Mouse (Mus musculus): Measurements from ENCODE around the gene Igfals. TPM values are rescaled to one million over a fixed set of nuclear protein-coding genes. Genes with fewer than 3 reads are reported as not detected.

The Igfals gene
- polyA plus RNA-seq, 1 experiment from 2014 or later, result 0.23 TPM

DNA sequence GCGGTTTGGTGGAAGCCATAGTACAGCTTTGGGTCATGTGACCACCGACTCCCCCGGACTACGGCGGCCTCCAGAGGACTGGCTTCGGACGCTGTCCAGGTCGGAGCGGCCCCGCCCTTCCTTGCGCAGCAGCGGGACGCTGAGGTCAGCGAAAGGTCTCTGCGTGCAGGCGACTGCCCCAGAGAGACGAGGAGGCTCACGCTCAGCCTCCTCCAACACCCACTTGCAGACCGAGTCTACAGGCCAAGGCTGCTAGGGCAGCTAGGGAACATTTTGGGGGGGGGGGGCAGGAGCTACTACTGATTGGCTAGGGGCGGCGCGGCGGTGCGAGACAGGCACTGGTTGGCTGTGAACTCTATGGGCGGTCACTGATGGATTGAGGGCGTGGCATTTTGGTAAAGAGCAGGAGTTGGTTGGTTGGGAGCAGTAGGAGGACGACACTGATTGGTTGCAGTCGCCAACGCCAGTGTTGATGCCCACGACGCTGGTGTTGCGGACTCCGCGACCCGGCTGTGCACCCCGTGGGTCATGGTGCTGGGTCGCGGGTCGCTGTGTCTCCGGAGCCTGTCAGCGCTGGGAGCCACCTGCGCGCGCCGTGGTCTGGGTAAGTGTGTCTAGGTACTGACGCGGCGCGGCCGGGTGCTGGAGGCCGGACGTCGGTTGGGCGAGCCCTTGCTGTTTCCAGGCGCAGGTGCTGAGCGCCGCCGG is 15.6 kb upstream of the Igfals start, which contains the start of gene Fahd1:
TSS of gene Fahd1 (minus strand) at position 300 of the 708 bp plus-strand sequence.
- ATAC-seq (ENCODE audit: low FRiP score), result peak; percentile 100
- H3K9ac ChIP-seq, result peak within 1 kb of the TSS; percentile 75
- H3K36me3 ChIP-seq, result peaks cover 13% of the 10 kb centered on the region
- peak within 1 kb of the TSS; percentile 74 for H3K4me2 ChIP-seq (replicated peaks)
- peak within 1 kb of the TSS; percentile 93 for H3K27ac ChIP-seq
- peaks cover 13% of the 10 kb centered on the region for H3K4me1 ChIP-seq
- peaks cover 8% of the 10 kb centered on the region; the same call in 1 of the 2 replicates for H3K27me3 ChIP-seq
- H3K4me3 ChIP-seq, result peak within 1 kb of the TSS; percentile 79
- H3K9me3 ChIP-seq (replicated peaks), result no peaks in the 10 kb centered on the region
- WGBS, result under 1% methylated on average over 54 of the region's 58 CpGs

DNA sequence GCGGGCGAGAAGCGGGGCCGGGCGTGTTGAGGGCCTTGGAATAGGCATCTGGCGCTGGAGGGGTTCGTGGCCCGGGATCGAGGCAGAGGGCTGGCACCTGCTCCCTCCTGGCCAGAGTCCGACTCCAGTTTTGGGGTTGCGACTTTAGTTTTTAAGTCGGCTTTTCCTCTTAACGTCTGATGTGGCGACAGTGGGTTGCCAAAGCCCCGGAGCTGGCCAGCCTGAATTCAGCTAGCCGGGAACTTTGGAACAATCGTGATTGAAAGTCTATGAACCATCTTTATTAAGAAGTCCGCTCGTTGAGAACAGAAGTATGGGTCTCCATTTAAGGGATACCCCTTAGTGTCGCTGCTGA is 15.0 kb upstream of the Igfals start:
- peak overlapping the region; percentile 74 for H3K4me2 ChIP-seq (replicated peaks)
- H3K27me3 ChIP-seq, result peaks cover 5% of the 10 kb centered on the region; the same call in 1 of the 2 replicates
- WGBS, result 2% methylated on average over 18 of the region's 20 CpGs
- peaks cover 13% of the 10 kb centered on the region for H3K4me1 ChIP-seq
- H3K27ac ChIP-seq, result peak overlapping the region; percentile 53; the same call in 1 of the 2 replicates
- H3K9ac ChIP-seq, result peak overlapping the region; percentile 72
- ATAC-seq (ENCODE audit: low FRiP score), result no peak
- H3K4me3 ChIP-seq, result peak overlapping the region; percentile 79
- H3K36me3 ChIP-seq, result peaks cover 13% of the 10 kb centered on the region
- no peaks in the 10 kb centered on the region for H3K9me3 ChIP-seq (replicated peaks)

DNA sequence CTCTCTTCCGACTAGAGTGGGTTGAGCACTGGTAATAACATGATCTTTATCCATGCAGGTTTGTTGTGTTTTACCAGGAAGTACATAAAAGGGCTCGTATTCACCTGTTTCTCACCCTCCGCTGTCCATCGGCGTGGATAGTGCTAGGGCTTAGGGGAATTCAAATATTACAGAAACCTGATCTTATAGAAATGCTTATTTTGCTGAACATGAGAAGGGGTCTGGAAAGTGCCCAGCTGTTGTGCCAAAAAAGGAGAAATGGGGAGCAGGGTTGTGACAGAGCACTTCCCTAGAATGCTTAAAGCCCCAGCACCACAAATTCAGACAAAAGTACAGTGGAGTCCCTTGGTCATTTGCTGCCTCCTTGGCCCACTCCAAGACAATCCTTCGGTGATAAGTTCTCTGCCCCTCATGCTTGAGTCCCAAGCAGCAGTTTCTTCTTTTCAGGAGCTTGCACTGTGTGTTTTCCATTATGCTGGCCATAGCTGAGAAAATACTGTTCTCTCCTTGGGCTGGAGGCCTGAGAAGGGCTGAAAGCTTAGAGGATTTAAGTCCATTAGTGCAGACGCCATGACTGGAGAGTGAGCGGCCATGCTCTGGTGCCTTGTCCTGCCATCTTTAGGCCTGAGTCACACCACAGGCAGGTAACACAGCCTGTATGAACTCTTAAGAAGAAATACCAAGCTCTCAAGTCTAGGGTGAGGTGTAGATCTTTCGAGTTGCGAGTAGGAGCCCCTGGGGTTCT is 14.2 kb upstream of the Igfals start:
- no peaks in the 10 kb centered on the region for H3K9me3 ChIP-seq (replicated peaks)
- H3K27ac ChIP-seq, result no peak overlapping the region
- H3K4me2 ChIP-seq (replicated peaks), result peak overlapping the region; percentile 74
- no peak for ATAC-seq (ENCODE audit: low FRiP score)
- peak overlapping the region; percentile 79 for H3K4me3 ChIP-seq
- H3K27me3 ChIP-seq, result peaks cover 5% of the 10 kb centered on the region; the same call in 1 of the 2 replicates
- 83% methylated on average over 10 of the region's 10 CpGs for WGBS
- peak overlapping the region; percentile 72; the same call in 1 of the 2 replicates for H3K9ac ChIP-seq
- peaks cover 13% of the 10 kb centered on the region for H3K4me1 ChIP-seq
- H3K36me3 ChIP-seq, result peaks cover 19% of the 10 kb centered on the region

DNA sequence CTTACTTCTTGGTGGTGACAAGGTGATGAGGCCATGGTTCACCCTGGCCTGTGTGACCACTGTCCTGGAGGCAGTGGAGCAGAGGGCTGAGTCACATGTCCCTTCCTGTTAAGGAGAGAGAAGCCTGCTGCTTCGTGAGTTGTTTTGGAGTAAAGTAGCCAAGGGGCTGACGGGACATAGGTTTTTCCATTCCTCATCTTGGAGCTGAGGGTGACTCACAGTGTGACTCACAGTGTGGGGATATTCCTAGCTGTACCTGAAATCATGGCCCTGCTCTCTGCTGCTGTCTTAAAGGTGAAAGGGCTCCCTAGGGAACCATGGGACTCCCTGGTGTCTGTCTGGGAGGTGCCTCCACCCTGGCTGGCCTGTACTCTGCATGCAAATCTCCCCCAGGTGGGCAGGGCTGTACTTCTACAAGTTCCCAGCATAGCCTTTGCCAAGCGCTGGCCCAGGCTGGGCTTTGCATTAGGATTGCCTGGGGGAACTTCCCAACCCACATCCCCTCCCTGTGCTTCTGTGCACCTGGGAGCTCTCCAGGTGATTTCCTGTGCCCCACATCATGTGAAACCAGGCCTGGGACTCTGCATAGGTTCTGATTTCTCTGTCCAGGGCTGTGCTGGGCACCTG is 9.8 kb upstream of the Igfals start:
- H3K9me3 ChIP-seq (replicated peaks), result no peaks in the 10 kb centered on the region
- no peak overlapping the region for H3K9ac ChIP-seq
- H3K4me1 ChIP-seq, result peaks cover 4% of the 10 kb centered on the region
- no peak overlapping the region for H3K4me3 ChIP-seq
- H3K4me2 ChIP-seq (replicated peaks), result no peak overlapping the region
- H3K36me3 ChIP-seq, result peaks cover 42% of the 10 kb centered on the region
- 86% methylated on average over 3 of the region's 3 CpGs for WGBS
- H3K27me3 ChIP-seq, result peaks cover 5% of the 10 kb centered on the region; the same call in 1 of the 2 replicates
- no peak overlapping the region for H3K27ac ChIP-seq
- no peak for ATAC-seq (ENCODE audit: low FRiP score)

DNA sequence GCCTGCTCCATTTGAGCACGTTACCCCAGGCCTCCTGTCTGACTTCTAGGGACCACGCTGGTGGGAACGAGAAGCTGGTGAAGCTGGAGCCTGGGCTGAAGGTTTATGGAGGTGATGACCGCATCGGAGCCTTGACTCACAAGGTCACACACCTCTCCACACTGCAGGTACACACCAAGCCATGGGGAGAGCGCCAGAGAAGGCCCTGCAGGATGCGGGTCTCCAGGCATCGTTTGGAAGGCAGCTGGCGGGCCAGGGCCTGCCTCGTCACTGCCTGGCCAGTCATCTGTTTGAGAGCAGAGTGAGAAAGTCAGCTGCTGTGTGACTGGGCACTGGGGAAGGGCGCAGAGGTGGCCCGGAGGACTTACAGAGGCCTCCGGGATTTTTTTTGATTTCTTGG is 9.2 kb upstream of the Igfals start:
- Histone ChIP-seq H3K4me3 (no peak overlapping the region), H3K9me3 (replicated peaks) (no peaks in the 10 kb centered on the region), H3K27me3 (peaks cover 3% of the 10 kb centered on the region; the same call in 1 of the 2 replicates), H3K36me3 (peaks cover 48% of the 10 kb centered on the region), H3K9ac (no peak overlapping the region), H3K4me2 (replicated peaks) (no peak overlapping the region), H3K27ac (no peak overlapping the region), H3K4me1 (no peaks in the 10 kb centered on the region; the same call in 1 of the 2 replicates)
- no peak for ATAC-seq (ENCODE audit: low FRiP score)
- 90% methylated on average over 13 of the region's 13 CpGs for WGBS

DNA sequence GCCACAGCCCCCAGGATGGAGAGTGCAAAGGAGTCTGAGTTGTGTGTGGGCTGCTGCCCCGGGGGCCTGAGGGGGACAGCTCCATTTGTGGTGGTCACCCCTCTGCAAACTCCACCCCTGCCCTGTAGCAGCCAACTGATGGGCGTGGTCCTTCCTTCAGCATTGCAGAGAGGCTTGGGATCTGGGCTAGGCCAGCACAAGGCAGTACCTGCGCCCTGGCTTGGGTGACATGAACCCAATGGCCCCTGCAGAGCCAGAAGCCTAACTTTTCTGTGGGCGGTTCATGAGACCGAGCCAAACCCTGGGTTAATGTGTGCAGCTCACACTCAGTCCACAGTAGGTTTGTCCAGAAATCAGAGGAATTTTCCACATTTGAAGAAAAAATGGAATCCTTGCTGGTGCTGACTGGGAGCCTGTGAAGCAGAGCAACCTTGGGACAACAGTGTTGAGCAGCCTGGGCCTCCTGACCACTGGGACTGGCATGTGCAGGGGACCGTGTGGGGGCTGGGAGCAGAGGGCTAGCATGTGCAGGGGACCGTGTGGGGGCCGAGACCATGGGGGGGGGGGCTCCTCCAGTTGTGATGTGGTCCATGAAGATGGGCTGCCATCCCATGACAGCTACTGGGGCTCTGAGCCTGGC is 7.8 kb upstream of the Igfals start:
- WGBS, result 79% methylated on average over 7 of the region's 8 CpGs

DNA sequence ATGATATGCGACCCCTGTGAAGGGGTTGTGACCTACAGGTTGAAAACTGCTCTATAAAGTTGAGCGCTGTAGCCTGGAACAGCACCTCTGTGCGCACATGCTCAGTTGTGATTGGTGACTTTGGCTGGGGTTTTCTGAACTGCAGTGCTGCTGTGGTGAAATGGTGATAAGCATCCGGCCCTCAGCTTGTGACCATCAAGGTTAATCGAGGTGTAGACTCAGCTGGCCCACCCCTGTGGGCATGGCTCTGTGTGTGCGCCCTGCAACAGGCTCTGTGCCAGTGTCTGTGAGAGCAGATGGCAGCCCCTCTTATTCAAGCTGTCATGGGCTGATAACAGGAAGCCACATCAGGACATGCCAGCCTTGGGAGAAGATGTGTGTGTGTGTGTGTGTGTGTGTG is 6.8 kb upstream of the Igfals start:
- H3K27me3 ChIP-seq, result no peaks in the 10 kb centered on the region
- no peaks in the 10 kb centered on the region for H3K9me3 ChIP-seq (replicated peaks)
- no peak overlapping the region for H3K9ac ChIP-seq
- no peak overlapping the region for H3K27ac ChIP-seq
- H3K4me1 ChIP-seq, result no peaks in the 10 kb centered on the region
- no peak overlapping the region for H3K4me2 ChIP-seq (replicated peaks)
- no peak overlapping the region for H3K4me3 ChIP-seq
- peaks cover 40% of the 10 kb centered on the region for H3K36me3 ChIP-seq
- 91% methylated on average over 6 of the region's 6 CpGs for WGBS
- no peak for ATAC-seq (ENCODE audit: low FRiP score)

More for the DNA sequence above, 7.8 kb upstream of the Igfals start:
- Histone ChIP-seq H3K9me3 (replicated peaks) (no peaks in the 10 kb centered on the region), H3K36me3 (peaks cover 50% of the 10 kb centered on the region), H3K4me1 (no peaks in the 10 kb centered on the region), H3K4me3 (no peak overlapping the region), H3K27me3 (no peaks in the 10 kb centered on the region), H3K27ac (no peak overlapping the region), H3K9ac (no peak overlapping the region), H3K4me2 (replicated peaks) (no peak overlapping the region)
- no peak for ATAC-seq (ENCODE audit: low FRiP score)

DNA sequence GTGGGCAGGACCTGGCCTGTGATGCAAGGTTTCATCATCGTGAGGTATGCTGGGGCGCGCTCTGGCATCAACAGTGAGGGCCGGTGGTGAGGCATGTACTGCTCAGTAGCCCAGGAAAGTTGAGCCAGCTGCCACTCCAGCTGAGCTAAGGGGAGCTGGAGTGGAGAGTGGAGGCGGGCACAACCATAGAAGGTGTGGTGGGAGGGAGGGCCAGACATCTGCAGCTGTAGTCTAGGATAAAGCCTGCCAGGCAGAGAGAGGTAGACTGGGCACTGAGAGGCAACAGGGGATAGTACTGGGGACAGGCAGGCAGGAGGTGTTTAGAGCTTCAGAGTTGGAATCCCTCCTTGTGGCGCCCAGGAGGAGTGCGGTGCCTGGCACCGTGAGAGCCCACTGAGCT is 5.7 kb upstream of the Igfals start:
- no peak overlapping the region for H3K4me3 ChIP-seq
- peaks cover 44% of the 10 kb centered on the region for H3K36me3 ChIP-seq
- WGBS, result 86% methylated on average over 8 of the region's 8 CpGs
- no peaks in the 10 kb centered on the region for H3K27me3 ChIP-seq
- H3K27ac ChIP-seq, result no peak overlapping the region
- H3K9me3 ChIP-seq (replicated peaks), result no peaks in the 10 kb centered on the region
- H3K4me2 ChIP-seq (replicated peaks), result no peak overlapping the region
- no peaks in the 10 kb centered on the region for H3K4me1 ChIP-seq
- no peak for ATAC-seq (ENCODE audit: low FRiP score)
- no peak overlapping the region for H3K9ac ChIP-seq

DNA sequence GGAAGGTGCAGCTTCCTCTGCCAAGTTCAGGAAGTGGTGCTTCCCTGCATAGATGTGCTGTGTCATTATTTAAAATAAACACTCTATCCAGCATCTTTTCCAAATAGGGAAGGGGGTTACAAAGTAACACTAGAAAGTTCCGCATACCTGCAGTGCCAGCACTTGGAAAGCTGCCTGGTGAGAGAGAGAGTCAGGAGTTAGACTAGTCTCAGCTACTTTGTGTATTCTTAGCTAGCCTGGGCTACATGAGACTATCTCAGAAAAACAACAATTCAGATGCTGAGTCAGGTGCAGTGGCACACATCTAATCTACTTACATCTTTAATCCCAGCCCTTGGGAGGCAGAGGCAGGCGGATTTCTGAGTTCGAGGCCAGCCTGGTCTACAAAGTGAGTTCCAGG is 4.0 kb upstream of the Igfals start:
- no peak overlapping the region for H3K27ac ChIP-seq
- no peak for ATAC-seq (ENCODE audit: low FRiP score)

DNA sequence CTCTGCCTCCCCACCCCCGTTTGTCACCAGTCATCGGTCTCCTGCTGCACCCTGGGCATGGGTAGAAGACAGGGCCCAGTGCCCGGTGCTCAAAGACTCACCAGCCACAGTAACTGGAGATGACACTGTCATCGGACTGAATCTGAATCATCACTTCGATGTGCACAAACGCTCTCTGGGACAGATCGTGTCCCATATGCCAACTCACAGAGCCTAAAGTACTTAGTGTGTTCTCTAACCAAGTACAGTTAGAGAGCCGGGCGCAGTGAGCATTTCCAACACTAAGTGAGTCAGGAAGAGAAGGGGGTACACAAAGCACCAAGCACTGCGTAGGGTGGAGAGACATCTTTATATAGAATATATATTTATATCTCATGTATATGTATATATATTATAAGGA is 2.1 kb downstream of the Igfals start:
- Histone ChIP-seq H3K9ac (no peak overlapping the region), H3K4me3 (no peak overlapping the region), H3K4me1 (no peaks in the 10 kb centered on the region), H3K9me3 (replicated peaks) (no peaks in the 10 kb centered on the region), H3K36me3 (peaks cover 9% of the 10 kb centered on the region; the same call in 1 of the 2 replicates), H3K27me3 (no peaks in the 10 kb centered on the region), H3K4me2 (replicated peaks) (no peak overlapping the region), H3K27ac (no peak overlapping the region)
- 95% methylated on average over 10 of the region's 10 CpGs for WGBS
- no peak for ATAC-seq (ENCODE audit: low FRiP score)

More for the DNA sequence above, 4.0 kb upstream of the Igfals start:
- H3K9me3 ChIP-seq (replicated peaks), result no peaks in the 10 kb centered on the region
- H3K4me3 ChIP-seq, result no peak overlapping the region
- no peaks in the 10 kb centered on the region for H3K27me3 ChIP-seq
- no peak overlapping the region for H3K4me2 ChIP-seq (replicated peaks)
- no peaks in the 10 kb centered on the region for H3K4me1 ChIP-seq
- no peak overlapping the region for H3K9ac ChIP-seq
- 88% methylated on average over 3 of the region's 3 CpGs for WGBS
- peaks cover 41% of the 10 kb centered on the region for H3K36me3 ChIP-seq

DNA sequence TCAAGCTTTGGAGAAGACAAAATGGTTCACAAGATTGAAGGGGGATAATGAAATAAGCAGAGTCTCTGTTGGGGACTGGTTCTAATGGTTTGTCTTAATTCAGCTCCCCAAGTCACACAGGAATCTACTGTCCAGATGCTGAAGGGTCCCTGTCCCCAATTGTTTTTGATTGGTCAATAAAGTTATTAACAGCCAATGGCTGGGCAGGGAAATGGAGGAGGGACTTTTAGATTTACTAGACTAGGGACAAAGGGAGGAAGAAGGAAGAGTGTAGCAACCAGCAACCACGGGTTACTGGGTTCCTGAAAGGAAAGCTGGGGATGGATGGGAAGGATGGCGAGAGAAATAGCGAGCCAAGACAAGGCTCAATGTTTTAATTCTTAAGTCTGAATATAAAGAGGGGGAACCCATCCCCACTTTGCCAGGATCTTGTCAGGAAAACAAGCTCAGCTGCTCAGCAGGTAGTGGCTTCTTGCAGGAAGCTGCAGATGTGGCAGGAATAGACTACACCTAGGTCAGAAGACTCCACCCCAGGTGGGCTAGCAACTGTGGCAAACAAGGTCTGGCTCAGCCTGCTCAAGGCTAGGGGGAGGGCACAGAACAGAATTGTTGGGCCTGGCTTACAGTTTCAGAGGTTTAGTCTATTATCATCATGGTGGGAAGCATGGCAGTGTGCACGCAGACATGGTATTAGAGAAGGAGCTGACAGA is 8.1 kb downstream of the Igfals start:
- Histone ChIP-seq H3K36me3 (no peaks in the 10 kb centered on the region), H3K9me3 (replicated peaks) (no peaks in the 10 kb centered on the region), H3K9ac (no peak overlapping the region), H3K4me3 (no peak overlapping the region), H3K4me2 (replicated peaks) (no peak overlapping the region), H3K27ac (no peak overlapping the region), H3K4me1 (no peaks in the 10 kb centered on the region), H3K27me3 (no peaks in the 10 kb centered on the region)
- 53% methylated on average over 4 of the region's 4 CpGs for WGBS
- ATAC-seq (ENCODE audit: low FRiP score), result no peak
